Comparison of ENCODE assay signal across 39 mouse cellular contexts in the genomic region with DNA sequence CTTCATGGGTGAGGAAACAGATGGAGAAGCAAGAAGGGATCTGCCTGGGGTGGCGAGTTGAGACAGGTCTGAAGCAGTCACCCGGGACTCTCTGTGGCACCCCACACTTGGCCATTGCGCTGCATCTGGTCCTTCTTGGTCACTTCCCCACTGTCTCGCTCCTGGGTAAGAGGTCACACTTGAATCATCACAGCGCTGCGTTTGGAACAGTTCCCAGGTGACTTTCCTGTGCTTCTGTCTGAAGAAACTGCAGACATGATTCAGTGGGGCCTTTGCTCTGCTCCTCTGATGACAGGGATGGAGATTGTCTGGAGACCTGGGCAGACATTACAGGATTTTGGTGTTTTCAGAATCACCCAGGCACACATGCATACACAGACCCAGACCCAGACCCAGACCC. TPM values are rescaled to one million over a fixed set of nuclear protein-coding genes. Genes with fewer than 3 reads are reported as not detected.
DNase-seq lines count a peak whose midpoint lies in the region; ATAC-seq lines count a peak whose summit lies in the region.
"Had no signal": no experiment of that assay in that cellular context is flagged by ENCODE, and none has a peak within 500 bp of the region (broad histone marks: within the 10 kb centered on the region; RNA-seq: fewer than 3 reads in every experiment).

No protein-coding gene starts in this region.

- no peak for ATAC-seq in erythroid progenitor cell, adult 5-6 weeks (replicated peaks; ENCODE audit: low FRiP score, poor library complexity, severe bottlenecking)
- ATAC-seq in erythroblast, adult 5-6 weeks (replicated peaks; ENCODE audit: low FRiP score, poor library complexity, severe bottlenecking) = no peak
- ATAC-seq: forebrain, embryonic 13.5 days; hindbrain, postnatal 0 days; intestine, embryonic 15.5 days had no signal

- intact Hi-C loops in heart, postnatal 14 days (cut with DNase I) = no loop called here

- DNase-seq in heart, adult 11 months = peak; percentile 68
- no peak for DNase-seq in heart, postnatal 14 days
- DNase-seq in urinary bladder, postnatal 14 days (ENCODE audit: low spot score) = peak; percentile 26
- no peak for DNase-seq in urinary bladder, adult 2 months (ENCODE audit: low spot score)
- peak; percentile 21 for DNase-seq in adrenal gland, adult 8-10 months
- DNase-seq in cerebellum, adult 11-12 months = no peak
- DNase-seq: cerebellum, adult 2 months; cerebellum, postnatal 14 days; gastrocnemius, postnatal 14 days; heart, postnatal 36 days; kidney, adult 2 months; kidney, postnatal 25 days; liver, embryonic 13.5 days; lung, embryonic 14.5 days; lung, postnatal 14 days; midbrain, embryonic 14.5 days; retina, postnatal 1 day; spleen, adult 18-20 months; thymus, adult 18-20 months; thymus, postnatal 36 days had no signal

RNA-seq across cellular contexts. Expression of gene Wfdc6b, which starts 4.5 kb away (rescaled TPM):
- not detected for total RNA-seq in heart, postnatal 14 days (2021)
- not detected in 2 replicates for polyA plus RNA-seq in urinary bladder, adult 2 months (2012; rRNA removed)
- not detected for total RNA-seq in adrenal gland, adult 8-10 months (2022)
- not detected in 2 replicates for total RNA-seq in erythroid progenitor cell, adult 5-6 weeks (2015; ENCODE audit: low replicate concordance)
- not detected in 2 replicates for total RNA-seq in erythroid progenitor cell, adult 5-6 weeks (2017; ENCODE audit: low replicate concordance)
- not detected in 2 replicates for total RNA-seq in erythroblast, adult 5-6 weeks (2015; ENCODE audit: low replicate concordance)
- total RNA-seq in erythroblast, adult 5-6 weeks (2017; ENCODE audit: low replicate concordance) = not detected in 2 replicates
- total RNA-seq: gastrocnemius, postnatal 14 days; granulocyte monocyte progenitor cell, adult 5-6 weeks; heart, postnatal 36 days; hindbrain, postnatal 0 days; layer of hippocampus, adult 8-10 months; layer of hippocampus, postnatal 25 days; monocyte, adult 5-6 weeks had no signal
- polyA plus RNA-seq: brain, embryonic 14.5 days; cortical plate, adult 2 months; embryonic facial prominence, embryonic 14.5 days; forebrain, embryonic 13.5 days; heart, embryonic 10.5 days; heart, embryonic 15.5 days; hindbrain, embryonic 12.5 days; hindbrain, postnatal 0 days; intestine, embryonic 15.5 days; kidney, adult 2 months; limb, embryonic 10.5 days; limb, embryonic 15.5 days; liver, embryonic 13.5 days; lung, embryonic 14.5 days; midbrain, embryonic 14.5 days; neural tube, embryonic 14.5 days; stomach, postnatal 0 days had no signal

RNA-seq across cellular contexts. Expression of gene Wfdc8, which starts 4.6 kb away (rescaled TPM):
- total RNA-seq in heart, postnatal 14 days (2021) = not detected
- polyA plus RNA-seq in urinary bladder, adult 2 months (2012; rRNA removed) = not detected in 2 replicates
- under 1 TPM in 2 of 4 experiments, not detected in 2; 0.35 to 0.89 TPM for total RNA-seq in adrenal gland, adult 8-10 months (2022)
- not detected in 2 replicates for total RNA-seq in erythroid progenitor cell, adult 5-6 weeks (2015; ENCODE audit: low replicate concordance)
- not detected in 2 replicates for total RNA-seq in erythroid progenitor cell, adult 5-6 weeks (2017; ENCODE audit: low replicate concordance)
- not detected in 2 replicates for total RNA-seq in erythroblast, adult 5-6 weeks (2015; ENCODE audit: low replicate concordance)
- not detected in 2 replicates for total RNA-seq in erythroblast, adult 5-6 weeks (2017; ENCODE audit: low replicate concordance)
- total RNA-seq: gastrocnemius, postnatal 14 days; granulocyte monocyte progenitor cell, adult 5-6 weeks; heart, postnatal 36 days; hindbrain, postnatal 0 days; layer of hippocampus, adult 8-10 months; layer of hippocampus, postnatal 25 days; monocyte, adult 5-6 weeks had no signal
- polyA plus RNA-seq: brain, embryonic 14.5 days; cerebellum, adult 2 months; cortical plate, adult 2 months; forebrain, embryonic 13.5 days; heart, embryonic 10.5 days; heart, embryonic 15.5 days; hindbrain, embryonic 12.5 days; hindbrain, postnatal 0 days; intestine, embryonic 15.5 days; kidney, adult 2 months; limb, embryonic 10.5 days; limb, embryonic 15.5 days; liver, embryonic 13.5 days; lung, embryonic 14.5 days; midbrain, embryonic 14.5 days; neural tube, embryonic 14.5 days; stomach, postnatal 0 days had no signal

RNA-seq across cellular contexts. Expression of gene Eppin, which starts 15.4 kb away (rescaled TPM):
- total RNA-seq in heart, postnatal 14 days (2021) = not detected
- not detected in 2 replicates for polyA plus RNA-seq in urinary bladder, adult 2 months (2012; rRNA removed)
- not detected for total RNA-seq in adrenal gland, adult 8-10 months (2022)
- not detected in 2 replicates for total RNA-seq in erythroid progenitor cell, adult 5-6 weeks (2015; ENCODE audit: low replicate concordance)
- total RNA-seq in erythroid progenitor cell, adult 5-6 weeks (2017; ENCODE audit: low replicate concordance) = not detected in 2 replicates
- not detected in 2 replicates for total RNA-seq in erythroblast, adult 5-6 weeks (2015; ENCODE audit: low replicate concordance)
- total RNA-seq in erythroblast, adult 5-6 weeks (2017; ENCODE audit: low replicate concordance) = not detected in 2 replicates
- total RNA-seq: gastrocnemius, postnatal 14 days; granulocyte monocyte progenitor cell, adult 5-6 weeks; heart, postnatal 36 days; hindbrain, postnatal 0 days; layer of hippocampus, adult 8-10 months; layer of hippocampus, postnatal 25 days; monocyte, adult 5-6 weeks had no signal
- polyA plus RNA-seq: brain, embryonic 14.5 days; cerebellum, adult 2 months; cortical plate, adult 2 months; embryonic facial prominence, embryonic 14.5 days; forebrain, embryonic 13.5 days; heart, embryonic 10.5 days; heart, embryonic 15.5 days; hindbrain, embryonic 12.5 days; hindbrain, postnatal 0 days; intestine, embryonic 15.5 days; kidney, adult 2 months; limb, embryonic 10.5 days; limb, embryonic 15.5 days; liver, embryonic 13.5 days; lung, embryonic 14.5 days; midbrain, embryonic 14.5 days; neural tube, embryonic 14.5 days; stomach, postnatal 0 days had no signal

RNA-seq across cellular contexts. Expression of gene Wfdc6a, which starts 23.5 kb away (rescaled TPM):
- total RNA-seq in heart, postnatal 14 days (2021) = under 1 TPM; 0.29 to 0.48 TPM
- polyA plus RNA-seq in urinary bladder, adult 2 months (2012; rRNA removed) = 1.3 and 2.0 TPM in 2 replicates
- total RNA-seq in adrenal gland, adult 8-10 months (2022) = under 1 TPM; 0.38 to 0.77 (median 0.52) TPM
- not detected in 2 replicates for total RNA-seq in erythroid progenitor cell, adult 5-6 weeks (2015; ENCODE audit: low replicate concordance)
- total RNA-seq in erythroid progenitor cell, adult 5-6 weeks (2017; ENCODE audit: low replicate concordance) = not detected in 2 replicates
- total RNA-seq in erythroblast, adult 5-6 weeks (2015; ENCODE audit: low replicate concordance) = not detected in 2 replicates
- not detected in 2 replicates for total RNA-seq in erythroblast, adult 5-6 weeks (2017; ENCODE audit: low replicate concordance)
- total RNA-seq: gastrocnemius, postnatal 14 days; granulocyte monocyte progenitor cell, adult 5-6 weeks; layer of hippocampus, adult 8-10 months; layer of hippocampus, postnatal 25 days; monocyte, adult 5-6 weeks had no signal
- polyA plus RNA-seq: brain, embryonic 14.5 days; cerebellum, adult 2 months; cortical plate, adult 2 months; forebrain, embryonic 13.5 days; heart, embryonic 10.5 days; hindbrain, embryonic 12.5 days; kidney, adult 2 months; limb, embryonic 10.5 days; midbrain, embryonic 14.5 days; neural tube, embryonic 14.5 days had no signal

RNA-seq across cellular contexts. Expression of gene Wfdc16, which starts 29.8 kb away (rescaled TPM):
- not detected for total RNA-seq in heart, postnatal 14 days (2021)
- polyA plus RNA-seq in urinary bladder, adult 2 months (2012; rRNA removed) = not detected in 2 replicates
- not detected for total RNA-seq in adrenal gland, adult 8-10 months (2022)
- not detected in 2 replicates for total RNA-seq in erythroid progenitor cell, adult 5-6 weeks (2015; ENCODE audit: low replicate concordance)
- not detected in 2 replicates for total RNA-seq in erythroid progenitor cell, adult 5-6 weeks (2017; ENCODE audit: low replicate concordance)
- total RNA-seq in erythroblast, adult 5-6 weeks (2015; ENCODE audit: low replicate concordance) = not detected in 2 replicates
- not detected in 2 replicates for total RNA-seq in erythroblast, adult 5-6 weeks (2017; ENCODE audit: low replicate concordance)
- total RNA-seq: gastrocnemius, postnatal 14 days; granulocyte monocyte progenitor cell, adult 5-6 weeks; heart, postnatal 36 days; hindbrain, postnatal 0 days; layer of hippocampus, adult 8-10 months; layer of hippocampus, postnatal 25 days; monocyte, adult 5-6 weeks had no signal
- polyA plus RNA-seq: brain, embryonic 14.5 days; cerebellum, adult 2 months; cortical plate, adult 2 months; embryonic facial prominence, embryonic 14.5 days; forebrain, embryonic 13.5 days; heart, embryonic 10.5 days; heart, embryonic 15.5 days; hindbrain, embryonic 12.5 days; hindbrain, postnatal 0 days; intestine, embryonic 15.5 days; limb, embryonic 10.5 days; limb, embryonic 15.5 days; liver, embryonic 13.5 days; lung, embryonic 14.5 days; midbrain, embryonic 14.5 days; neural tube, embryonic 14.5 days; stomach, postnatal 0 days had no signal

Comparison
In these comparisons a context has a peak if more than half of its experiments do, and no peak if none do; other contexts are left out.
1. DNase-seq: peak in heart, adult 11 months (single experiment), urinary bladder, postnatal 14 days (single experiment) and adrenal gland, adult 8-10 months (single experiment); none in heart, postnatal 14 days (0 of 2), urinary bladder, adult 2 months (single experiment) and cerebellum, adult 11-12 months (single experiment).